Mouse (Mus musculus): ENCODE data around the gene Med24. TPM values are rescaled to one million over a fixed set of nuclear protein-coding genes. Genes with fewer than 3 reads are reported as not detected.
"Not testable (repeated sequence)": the region's sequence is repeated elsewhere in the genome, so short reads cannot be mapped to it uniquely, and the experiment has no call there.

Med24 gene
- polyA plus RNA-seq, 2 experiments, result 43.9 to 83.4 TPM

GRCm38 (mm10) chr11:98715946-98716345, 13.3 kb downstream of the Med24 start:
- H3K4me1 ChIP-seq (ENCODE audit: control insufficient read depth, insufficient read depth, low read length), result 0 out of 2 replicates have a peak, but pooled peaks cover 3% of the 10 kb centered on the region
- DNase-seq (ENCODE audit: low spot score) (no peak), ATAC-seq (ENCODE audit: low FRiP score, low read depth) (no peak)
- no peaks in the 10 kb centered on the region for H3K9me3 ChIP-seq (ENCODE audit: control insufficient read depth, low read length)
- H3K27me3 ChIP-seq (ENCODE audit: control insufficient read depth, insufficient read depth, low read length), result no peaks in the 10 kb centered on the region
- H3K4me2 ChIP-seq (replicated peaks; ENCODE audit: low read depth, low read length, severe bottlenecking), result no peak overlapping the region
- H3K4me3 ChIP-seq (replicated peaks; ENCODE audit: low read length), result no peak overlapping the region
- no peak for TF ChIP-seq POLR2A (IDR thresholded peaks at IDR 0.05; ENCODE audit: borderline replicate concordance, extremely low read depth, insufficient read depth, insufficient read length)
- H3K9ac ChIP-seq (ENCODE audit: low read depth, low read length, severe bottlenecking), result no peak overlapping the region
- H3K27ac ChIP-seq (replicated peaks; ENCODE audit: low read depth, low read length), result no peak overlapping the region
- 93% methylated on average over 9 of the region's 9 CpGs for WGBS
- peaks cover 65% of the 10 kb centered on the region for H3K36me3 ChIP-seq (ENCODE audit: control insufficient read depth, insufficient read depth, low read length)

GRCm38 (mm10) chr11:98713703-98714102, 15.5 kb downstream of the Med24 start:
- DNase-seq (ENCODE audit: low spot score), result no peak
- Histone ChIP-seq H3K9ac (ENCODE audit: low read depth, low read length, severe bottlenecking) (no peak overlapping the region), H3K4me2 (replicated peaks; ENCODE audit: low read depth, low read length, severe bottlenecking) (no peak overlapping the region), H3K9me3 (ENCODE audit: control insufficient read depth, low read length) (no peaks in the 10 kb centered on the region), H3K4me1 (ENCODE audit: control insufficient read depth, insufficient read depth, low read length) (0 out of 2 replicates have a peak, but pooled peaks cover 3% of the 10 kb centered on the region), H3K27ac (replicated peaks; ENCODE audit: low read depth, low read length) (no peak overlapping the region), H3K27me3 (ENCODE audit: control insufficient read depth, insufficient read depth, low read length) (no peaks in the 10 kb centered on the region), H3K4me3 (replicated peaks; ENCODE audit: low read length) (no peak overlapping the region), H3K36me3 (ENCODE audit: control insufficient read depth, insufficient read depth, low read length) (peaks cover 79% of the 10 kb centered on the region)
- ATAC-seq (ENCODE audit: low FRiP score, low read depth), result no peak
- WGBS, result 84% methylated on average over 12 of the region's 12 CpGs
- TF ChIP-seq POLR2A (IDR thresholded peaks at IDR 0.05; ENCODE audit: borderline replicate concordance, extremely low read depth, insufficient read depth, insufficient read length), result no peak

GRCm38 (mm10) chr11:98712009-98712408, 17.2 kb downstream of the Med24 start:
- not testable (repeated sequence) for H3K4me3 ChIP-seq (replicated peaks; ENCODE audit: low read length); H3K27ac ChIP-seq (replicated peaks; ENCODE audit: low read depth, low read length); H3K27me3 ChIP-seq (ENCODE audit: control insufficient read depth, insufficient read depth, low read length); ATAC-seq (ENCODE audit: low FRiP score, low read depth); H3K4me2 ChIP-seq (replicated peaks; ENCODE audit: low read depth, low read length, severe bottlenecking); DNase-seq (ENCODE audit: low spot score); H3K9ac ChIP-seq (ENCODE audit: low read depth, low read length, severe bottlenecking); H3K9me3 ChIP-seq (ENCODE audit: control insufficient read depth, low read length); H3K4me1 ChIP-seq (ENCODE audit: control insufficient read depth, insufficient read depth, low read length)
- 80% methylated on average over 6 of the region's 6 CpGs for WGBS
- peaks cover 84% of the 10 kb centered on the region for H3K36me3 ChIP-seq (ENCODE audit: control insufficient read depth, insufficient read depth, low read length)

GRCm38 (mm10) chr11:98711046-98711434, 18.2 kb downstream of the Med24 start:
- no peak overlapping the region for H3K4me2 ChIP-seq (replicated peaks; ENCODE audit: low read depth, low read length, severe bottlenecking)
- DNase-seq (ENCODE audit: low spot score) (no peak), ATAC-seq (ENCODE audit: low FRiP score, low read depth) (no peak)
- no peak overlapping the region for H3K27ac ChIP-seq (replicated peaks; ENCODE audit: low read depth, low read length)
- no peaks in the 10 kb centered on the region for H3K27me3 ChIP-seq (ENCODE audit: control insufficient read depth, insufficient read depth, low read length)
- peaks cover 9% of the 10 kb centered on the region; the same call in 1 of the 2 replicates for H3K4me1 ChIP-seq (ENCODE audit: control insufficient read depth, insufficient read depth, low read length)
- no peak for TF ChIP-seq POLR2A (IDR thresholded peaks at IDR 0.05; ENCODE audit: borderline replicate concordance, extremely low read depth, insufficient read depth, insufficient read length)
- H3K4me3 ChIP-seq (replicated peaks; ENCODE audit: low read length), result no peak overlapping the region
- 81% methylated on average over 4 of the region's 4 CpGs for WGBS
- H3K9me3 ChIP-seq (ENCODE audit: control insufficient read depth, low read length), result no peaks in the 10 kb centered on the region
- H3K9ac ChIP-seq (ENCODE audit: low read depth, low read length, severe bottlenecking), result no peak overlapping the region
- H3K36me3 ChIP-seq (ENCODE audit: control insufficient read depth, insufficient read depth, low read length), result peaks cover 84% of the 10 kb centered on the region

- Histone ChIP-seq H3K4me3 (replicated peaks; ENCODE audit: low read length) (no peak overlapping the region), H3K9ac (ENCODE audit: low read depth, low read length, severe bottlenecking) (no peak overlapping the region), H3K4me1 (ENCODE audit: control insufficient read depth, insufficient read depth, low read length) (peaks cover 9% of the 10 kb centered on the region; the same call in 1 of the 2 replicates), H3K9me3 (ENCODE audit: control insufficient read depth, low read length) (no peaks in the 10 kb centered on the region), H3K27ac (replicated peaks; ENCODE audit: low read depth, low read length) (no peak overlapping the region), H3K4me2 (replicated peaks; ENCODE audit: low read depth, low read length, severe bottlenecking) (no peak overlapping the region), H3K27me3 (ENCODE audit: control insufficient read depth, insufficient read depth, low read length) (no peaks in the 10 kb centered on the region), H3K36me3 (ENCODE audit: control insufficient read depth, insufficient read depth, low read length) (peaks cover 84% of the 10 kb centered on the region)
- TF ChIP-seq POLR2A (IDR thresholded peaks at IDR 0.05; ENCODE audit: borderline replicate concordance, extremely low read depth, insufficient read depth, insufficient read length), result no peak
- ATAC-seq (ENCODE audit: low FRiP score, low read depth) (peak; percentile 31; the same call in 1 of the 2 replicates), DNase-seq (ENCODE audit: low spot score) (peak; percentile 80)
- 50% methylated on average over 12 of the region's 12 CpGs for WGBS
These were observed 18.7 kb downstream of the Med24 start for GRCm38 (mm10) chr11:98710416-98711045.

Data from limb, embryonic 14.5 days (tissue).